Mouse (Mus musculus) adrenal gland, postnatal 4 days (tissue): ENCODE data around the gene Olfr1364. TPM values are rescaled to one million over a fixed set of nuclear protein-coding genes. Genes with fewer than 3 reads are reported as not detected.

Experiments used
- DNase-seq, 2 experiments: peaks; one replicate each; pipeline ENCODE4 v3.0.0; 2021 to 2022; ENCODE audit warnings: low spot score in 2 of 2, mixed read lengths in 2 of 2
- long read RNA-seq, 2 experiments: library from polyadenylated mRNA; stranded (forward); transcript quantifications; one replicate each; pipeline ENCODE4 v2.0.0; 2021
- total RNA-seq, 2 experiments: library from RNA; stranded (reverse); gene quantifications; 2 replicates each; pipeline ENCODE4 v1.2.3; 2021

The Olfr1364 gene
- not detected for total RNA-seq
- long read RNA-seq, experiment 1: 0 reads
- long read RNA-seq, experiment 2: 0 reads

- DNase-seq: no peak
Observed at GRCm38 (mm10) chr13:21581659-21582058, at the start of gene Olfr1364. TSS of gene Olfr1364 (minus strand) at chr13:21581759.

- DNase-seq: no peak
Observed at GRCm38 (mm10) chr13:21613922-21614321, 32.4 kb upstream of the Olfr1364 start, which contains the start of gene Olfr1362. TSS of gene Olfr1362 (minus strand) at chr13:21614022.

- DNase-seq: no peak
Observed at GRCm38 (mm10) chr13:21591618-21592017, 10.1 kb upstream of the Olfr1364 start.

GRCm38 (mm10) chr13:21559793-21560192 is 21.8 kb downstream of the Olfr1364 start, which contains the start of gene Olfr1535:
TSS of gene Olfr1535 (minus strand) at chr13:21559893.
- DNase-seq: no peak

DNA sequence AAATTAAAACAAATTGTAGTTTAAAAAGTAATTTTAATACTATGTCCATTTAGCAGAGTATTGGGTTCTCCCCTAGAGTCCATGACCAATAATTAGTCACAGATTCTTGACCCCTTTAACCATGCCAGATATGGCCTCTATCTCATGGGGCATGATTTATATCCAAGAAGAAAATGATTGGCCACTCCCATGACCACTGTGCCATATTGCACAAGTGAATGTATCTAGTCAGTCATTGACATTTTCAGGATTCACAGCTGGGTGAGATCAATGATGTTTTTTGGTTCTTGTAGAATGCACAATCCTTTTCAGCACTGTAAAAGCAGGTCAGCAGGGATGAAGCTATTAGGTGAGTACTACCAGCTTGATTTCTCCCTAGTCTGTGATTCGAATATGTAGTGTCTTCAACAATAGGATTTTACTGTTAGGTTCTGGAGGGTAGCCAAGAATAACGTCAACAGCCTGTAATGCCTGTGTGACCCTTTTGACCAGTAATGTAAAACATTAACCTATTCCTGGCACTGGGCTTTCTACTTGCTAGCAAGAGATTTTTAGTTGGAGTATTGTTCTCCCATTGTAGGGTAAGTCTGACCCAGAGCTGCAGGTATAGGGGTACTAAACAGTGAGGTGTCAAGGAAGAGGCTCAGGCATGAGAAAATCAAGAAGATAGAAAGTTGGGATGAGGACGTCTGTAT is 31.0 kb downstream of the Olfr1364 start:
- DNase-seq: no peak

GRCm38 (mm10) chr13:21549487-21549886 is 32.1 kb downstream of the Olfr1364 start:
- DNase-seq: no peak

- no peak for DNase-seq
Observed at GRCm38 (mm10) chr13:21542708-21543107, 38.9 kb downstream of the Olfr1364 start, which contains the start of gene Olfr1366. TSS of gene Olfr1366 (minus strand) at chr13:21542808.

DNA sequence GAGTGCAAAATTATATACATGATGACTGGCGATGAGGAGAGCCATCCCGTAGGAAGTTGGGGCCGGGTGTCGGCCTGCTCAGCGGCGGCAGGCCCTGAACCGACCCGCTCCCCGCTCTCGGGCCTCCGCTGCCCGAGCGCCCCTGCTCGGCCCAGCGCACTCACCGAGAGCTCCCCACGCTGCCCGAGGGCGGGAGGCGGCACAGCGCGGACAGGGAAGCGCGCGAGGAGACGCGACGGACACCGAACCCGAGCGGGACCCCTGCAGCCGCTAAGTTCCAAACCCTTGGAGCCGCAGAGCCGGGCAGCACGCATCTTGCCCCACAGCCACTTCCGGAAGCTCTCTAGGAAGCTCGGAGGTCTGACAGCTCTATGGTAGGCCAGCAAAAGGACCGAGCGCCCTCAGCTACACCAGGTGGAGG is 50.8 kb downstream of the Olfr1364 start, which contains the start of gene Zkscan8:
TSS of gene Zkscan8 (minus strand) at position 340 of the 421 bp plus-strand sequence.
- peak; percentile 60 to 81 for DNase-seq

GRCm38 (mm10) chr13:21530136-21530535 is 51.4 kb downstream of the Olfr1364 start:
- DNase-seq: no peak

Other genes starting within 250 kb of the Olfr1364 start
- not detected for gene Olfr1367, start 234.8 kb downstream of the Olfr1364 start, total RNA-seq
- 10 to 100 TPM; 12.0 to 13.0 TPM for gene Zscan12, start 218.9 kb downstream of the Olfr1364 start, total RNA-seq
- 10 to 100 TPM; 67.9 to 68.8 TPM for gene Zkscan3, start 179.0 kb downstream of the Olfr1364 start, total RNA-seq
- gene Pgbd1, start 140.7 kb downstream of the Olfr1364 start, total RNA-seq: under 1 TPM; 0.90 to 0.95 TPM
- 10 to 100 TPM; 38.2 to 41.0 TPM for gene Zscan26, start 128.0 kb downstream of the Olfr1364 start, total RNA-seq
- 1 to 10 TPM; 1.8 TPM for gene Nkapl, start 113.2 kb downstream of the Olfr1364 start, total RNA-seq
- 1 to 10 TPM; 6.1 to 6.5 TPM for gene Zkscan4, start 102.9 kb downstream of the Olfr1364 start, total RNA-seq
- not detected for gene Gm10065, start 102.3 kb downstream of the Olfr1364 start, total RNA-seq
- gene AK157302, start 86.5 kb downstream of the Olfr1364 start, total RNA-seq: 1 to 10 TPM; 9.0 to 10.0 TPM
- gene Gm11273, start 80.3 kb downstream of the Olfr1364 start, total RNA-seq: 10 to 100 TPM; 83.5 to 90.6 TPM
- 10 to 100 TPM; 27.8 to 30.2 TPM for gene Zkscan8, start 50.6 kb downstream of the Olfr1364 start, total RNA-seq
- not detected for gene Olfr1366, start 39.0 kb downstream of the Olfr1364 start, total RNA-seq
- gene Olfr1535, start 21.9 kb downstream of the Olfr1364 start, total RNA-seq: not detected
- gene Olfr1362, start 32.3 kb upstream of the Olfr1364 start, total RNA-seq: not detected
- under 1 TPM in 1 of 2 experiments, not detected in 1; 0.08 TPM for gene Olfr11, start 60.8 kb upstream of the Olfr1364 start, total RNA-seq
- gene Olfr1361, start 81.6 kb upstream of the Olfr1364 start, total RNA-seq: not detected
- not detected for gene Olfr1360, start 95.6 kb upstream of the Olfr1364 start, total RNA-seq
- gene Olfr1359, start 116.4 kb upstream of the Olfr1364 start, total RNA-seq: not detected
- gene Hist1h2bl, start 134.4 kb upstream of the Olfr1364 start, total RNA-seq: 100 to 1,000 TPM; 453 to 539 TPM
- gene Hist1h2ai, start 134.7 kb upstream of the Olfr1364 start, total RNA-seq: 100 to 1,000 TPM; 319 to 362 TPM
- gene Hist1h3h, start 135.9 kb upstream of the Olfr1364 start, total RNA-seq: 100 to 1,000 TPM; 643 to 717 TPM
- 100 to 1,000 TPM; 142 to 169 TPM for gene Hist1h2bm, start 140.3 kb upstream of the Olfr1364 start, total RNA-seq
- gene Hist1h4j, start 153.3 kb upstream of the Olfr1364 start, total RNA-seq: 100 to 1,000 TPM in 1 of 2 experiments, 10 to 100 TPM in 1; 89.5 to 116 TPM
- gene Hist1h4k, start 168.7 kb upstream of the Olfr1364 start, total RNA-seq: 1,000 to 10,000 TPM; 1,000 to 1,309 TPM
- 100 to 1,000 TPM; 172 to 196 TPM for gene Hist1h2ak, start 172.1 kb upstream of the Olfr1364 start, total RNA-seq
- 100 to 1,000 TPM; 256 to 306 TPM for gene Hist1h2bn, start 172.4 kb upstream of the Olfr1364 start, total RNA-seq
- gene Hist1h1b, start 198.9 kb upstream of the Olfr1364 start, total RNA-seq: 100 to 1,000 TPM; 315 to 390 TPM
- gene Hist1h3i, start 201.6 kb upstream of the Olfr1364 start, total RNA-seq: 100 to 1,000 TPM; 511 to 579 TPM
- 100 to 1,000 TPM; 122 to 129 TPM for gene Hist1h2an, start 205.5 kb upstream of the Olfr1364 start, total RNA-seq
- gene Hist1h2bp, start 205.7 kb upstream of the Olfr1364 start, total RNA-seq: 100 to 1,000 TPM; 192 to 223 TPM
- 100 to 1,000 TPM; 352 to 396 TPM for gene Hist1h2bq, start 228.4 kb upstream of the Olfr1364 start, total RNA-seq
- 100 to 1,000 TPM; 477 to 608 TPM for gene Hist1h2ao, start 228.7 kb upstream of the Olfr1364 start, total RNA-seq
- 100 to 1,000 TPM; 742 to 886 TPM for gene Hist1h4m, start 230.0 kb upstream of the Olfr1364 start, total RNA-seq